Mouse (Mus musculus) midbrain, embryonic 16.5 days (tissue): ENCODE data around the gene Rbm14. TPM values are rescaled to one million over a fixed set of nuclear protein-coding genes. Genes with fewer than 3 reads are reported as not detected.

Source experiments
- ATAC-seq: fragments of 200-750 bp; cut with Nextera tagmentation; 2 replicates; pipeline ENCODE4 v1.8.0; 2017; ENCODE audit warnings: moderate TSS enrichment
- H3K27ac ChIP-seq: fragments of 300-500 bp; sonication (generic); 2 replicates; pipeline ENCODE4 v1.5.1; 2014; ENCODE audit warnings: mild to moderate bottlenecking, low read length, mixed read lengths
- H3K27me3 ChIP-seq: fragments of 300-500 bp; sonication (generic); 2 replicates; pipeline ENCODE4 v1.6.1; 2014; ENCODE audit warnings: low read depth, low read length, mixed read lengths; ENCODE audit not compliant: control insufficient read depth, insufficient read depth
- H3K36me3 ChIP-seq: fragments of 300-500 bp; sonication (generic); 2 replicates; pipeline ENCODE4 v1.6.1; 2014; ENCODE audit warnings: mild to moderate bottlenecking, low read length, moderate library complexity, mixed read lengths; ENCODE audit not compliant: control insufficient read depth, insufficient read depth
- H3K4me1 ChIP-seq: fragments of 300-500 bp; sonication (generic); 2 replicates; pipeline ENCODE4 v1.6.1; 2014; ENCODE audit warnings: mild to moderate bottlenecking, low read length, mixed read lengths; ENCODE audit not compliant: control insufficient read depth, insufficient read depth
- H3K4me2 ChIP-seq: fragments of 300-500 bp; sonication (generic); 2 replicates; pipeline ENCODE4 v1.6.1; 2014; ENCODE audit warnings: mild to moderate bottlenecking, low read length, mixed read lengths
- H3K4me3 ChIP-seq: fragments of 300-500 bp; sonication (generic); 2 replicates; pipeline ENCODE4 v1.5.1; 2014; ENCODE audit warnings: low read depth, mild to moderate bottlenecking, low read length, moderate library complexity, mixed read lengths
- H3K9ac ChIP-seq: fragments of 300-500 bp; sonication (generic); 2 replicates; pipeline ENCODE4 v1.6.1; 2014; ENCODE audit warnings: low read depth, low read length, mixed read lengths
- H3K9me3 ChIP-seq: fragments of 300-500 bp; sonication (generic); replicated peaks from 2 replicates; pipeline ENCODE4 v1.6.1; 2014; ENCODE audit warnings: mild to moderate bottlenecking, low read length, mixed read lengths; ENCODE audit not compliant: control insufficient read depth, poor library complexity, severe bottlenecking
- WGBS: fragments of 180-500 bp; shearing (Covaris S2); extraction: QIAGEN DNeasy Blood & Tissue Kit; methylation state at CpG from one replicate; pipeline ENCODE4 v1.1.7; 2014; 5-methylcytosine and 5-hydroxymethylcytosine counted together
- polyA plus RNA-seq: library from polyadenylated mRNA; unstranded; fragments of >200 nt; fragmentation: Nextera tagmentation; extraction: Ambion mirVana; gene quantifications from 2 replicates; pipeline ENCODE4 v1.2.1, GENCODE M21; 2015

Rbm14 gene
- polyA plus RNA-seq, 1 experiment from 2014 or later = 60.3 TPM

- H3K27me3 ChIP-seq = peaks cover 11% of the 10 kb centered on the region
- H3K9me3 ChIP-seq = no peaks in the 10 kb centered on the region
- no peak overlapping the region for H3K9ac ChIP-seq
- WGBS = 72% methylated on average over 2 of the region's 2 CpGs
- no peak overlapping the region for H3K27ac ChIP-seq
- ATAC-seq = no peak
- H3K4me2 ChIP-seq = no peak overlapping the region
- no peaks in the 10 kb centered on the region for H3K4me1 ChIP-seq
- H3K4me3 ChIP-seq = no peak overlapping the region
- no peaks in the 10 kb centered on the region for H3K36me3 ChIP-seq
These were observed 34.4 kb upstream of the Rbm14 start for GRCm38 (mm10) chr19:4845846-4846245.

GRCm38 (mm10) chr19:4842611-4843010 lies 31.2 kb upstream of the Rbm14 start:
- Histone ChIP-seq H3K9me3 (no peaks in the 10 kb centered on the region), H3K27me3 (peaks cover 18% of the 10 kb centered on the region), H3K9ac (no peak overlapping the region), H3K4me1 (peaks cover 14% of the 10 kb centered on the region), H3K36me3 (no peaks in the 10 kb centered on the region), H3K27ac (no peak overlapping the region), H3K4me3 (no peak overlapping the region), H3K4me2 (no peak overlapping the region)
- 79% methylated on average over 2 of the region's 2 CpGs for WGBS
- no peak for ATAC-seq

- no peaks in the 10 kb centered on the region for H3K9me3 ChIP-seq
- H3K4me1 ChIP-seq = peaks cover 14% of the 10 kb centered on the region
- H3K9ac ChIP-seq = no peak overlapping the region
- WGBS = 86% methylated on average over 9 of the region's 9 CpGs
- no peak overlapping the region for H3K4me3 ChIP-seq
- no peak overlapping the region for H3K27ac ChIP-seq
- H3K27me3 ChIP-seq = peaks cover 18% of the 10 kb centered on the region
- H3K4me2 ChIP-seq = no peak overlapping the region
- no peak for ATAC-seq
- no peaks in the 10 kb centered on the region for H3K36me3 ChIP-seq
These were observed 29.4 kb upstream of the Rbm14 start for GRCm38 (mm10) chr19:4840848-4841247.

- Histone ChIP-seq H3K27ac (peak within 1 kb of the TSS; percentile 35; the same call in 1 of the 2 replicates), H3K9me3 (no peaks in the 10 kb centered on the region), H3K9ac (peak within 1 kb of the TSS; percentile 79), H3K36me3 (no peaks in the 10 kb centered on the region), H3K4me3 (peak within 1 kb of the TSS; percentile 70), H3K27me3 (peaks cover 18% of the 10 kb centered on the region), H3K4me2 (peak within 1 kb of the TSS; percentile 98), H3K4me1 (peaks cover 14% of the 10 kb centered on the region)
- ATAC-seq = peak; percentile 98
- WGBS = under 1% methylated on average over 25 of the region's 25 CpGs
These were observed 27.7 kb upstream of the Rbm14 start, which contains the start of the genes Ccs and Ccdc87 for GRCm38 (mm10) chr19:4839149-4839548. TSS of gene Ccs (minus strand) at chr19:4839332. TSS of gene Ccdc87 (plus strand) at chr19:4839366.

- H3K4me3 ChIP-seq = peak overlapping the region; percentile 70
- H3K4me1 ChIP-seq = peaks cover 14% of the 10 kb centered on the region
- peak overlapping the region; percentile 79 for H3K9ac ChIP-seq
- peaks cover 18% of the 10 kb centered on the region for H3K27me3 ChIP-seq
- WGBS = 27% methylated on average over 10 of the region's 10 CpGs
- H3K27ac ChIP-seq = peak overlapping the region; percentile 35; the same call in 1 of the 2 replicates
- H3K4me2 ChIP-seq = peak overlapping the region; percentile 98
- no peak; the same call in 1 of the 2 replicates for ATAC-seq
- no peaks in the 10 kb centered on the region for H3K9me3 ChIP-seq
- H3K36me3 ChIP-seq = no peaks in the 10 kb centered on the region
These were observed 27.2 kb upstream of the Rbm14 start for GRCm38 (mm10) chr19:4838526-4839140.

GRCm38 (mm10) chr19:4837049-4837448 lies 25.6 kb upstream of the Rbm14 start:
- H3K9ac ChIP-seq = no peak overlapping the region
- H3K27me3 ChIP-seq = peaks cover 18% of the 10 kb centered on the region
- H3K4me3 ChIP-seq = no peak overlapping the region
- peaks cover 14% of the 10 kb centered on the region for H3K4me1 ChIP-seq
- no peak overlapping the region for H3K27ac ChIP-seq
- ATAC-seq = no peak
- 93% methylated on average over 6 of the region's 6 CpGs for WGBS
- no peaks in the 10 kb centered on the region for H3K9me3 ChIP-seq
- H3K4me2 ChIP-seq = no peak overlapping the region
- peaks cover 4% of the 10 kb centered on the region; the same call in 1 of the 2 replicates for H3K36me3 ChIP-seq

GRCm38 (mm10) chr19:4836096-4836495 lies 24.7 kb upstream of the Rbm14 start:
- H3K4me3 ChIP-seq = no peak overlapping the region
- H3K27ac ChIP-seq = no peak overlapping the region
- peaks cover 14% of the 10 kb centered on the region for H3K4me1 ChIP-seq
- ATAC-seq = no peak
- H3K36me3 ChIP-seq = peaks cover 4% of the 10 kb centered on the region; the same call in 1 of the 2 replicates
- H3K9ac ChIP-seq = no peak overlapping the region
- 72% methylated on average over 2 of the region's 2 CpGs for WGBS
- no peak overlapping the region for H3K4me2 ChIP-seq
- H3K27me3 ChIP-seq = peaks cover 9% of the 10 kb centered on the region
- no peaks in the 10 kb centered on the region for H3K9me3 ChIP-seq

GRCm38 (mm10) chr19:4833977-4834376 lies 22.5 kb upstream of the Rbm14 start:
- 89% methylated on average over 8 of the region's 8 CpGs for WGBS
- no peaks in the 10 kb centered on the region for H3K9me3 ChIP-seq
- H3K4me1 ChIP-seq = peaks cover 10% of the 10 kb centered on the region
- H3K4me3 ChIP-seq = no peak overlapping the region
- H3K27me3 ChIP-seq = no peaks in the 10 kb centered on the region
- no peak overlapping the region for H3K27ac ChIP-seq
- H3K36me3 ChIP-seq = peaks cover 4% of the 10 kb centered on the region; the same call in 1 of the 2 replicates
- no peak overlapping the region for H3K9ac ChIP-seq
- H3K4me2 ChIP-seq = no peak overlapping the region
- ATAC-seq = no peak

- Histone ChIP-seq H3K36me3 (peaks cover 14% of the 10 kb centered on the region), H3K9me3 (no peaks in the 10 kb centered on the region), H3K4me3 (no peak overlapping the region), H3K27me3 (no peaks in the 10 kb centered on the region), H3K4me1 (no peaks in the 10 kb centered on the region), H3K27ac (no peak overlapping the region), H3K9ac (no peak overlapping the region), H3K4me2 (no peak overlapping the region)
- WGBS = 66% methylated on average over 7 of the region's 7 CpGs
- no peak for ATAC-seq
These were observed 17.7 kb upstream of the Rbm14 start for GRCm38 (mm10) chr19:4829156-4829555.
